Mouse (Mus musculus) Patski (cell line): ENCODE measurements at regions not wholly inside any gene's neighbourhood (a gene's known extent, or its start where the extent isn't known, plus 50 kb on each side); places are given as distances from the start of the nearest gene placed in this dataset.

Experiments used
- ATAC-seq: fragments of 100-300 bp; one replicate; pipeline ENCODE4 v1.8.0; 2021
- CTCF ChIA-PET: fragments of 350-600 bp; sonication (Branson Sonifier 250); formaldehyde crosslinking; loops from one replicate; lab custom pipeline; 2022; ENCODE audit warnings: inconsistent platforms; lab: Charles Lee
- POLR2A ChIA-PET: fragments of 350-600 bp; sonication (Branson Sonifier 250); formaldehyde crosslinking; loops from one replicate; lab custom pipeline; 2022; ENCODE audit warnings: antibody characterized with exemption, inconsistent platforms; lab: Charles Lee
- DNase-seq: peaks from one replicate; pipeline ENCODE4 v3.0.0-alpha.2; 2011; ENCODE audit warnings: low read depth, low spot score
- H3K27me3 ChIP-seq: fragments of 371-371 bp; one replicate; pipeline ENCODE4 v1.5.1; 2021
- CTCF ChIP-seq: fragments of 100-300 bp; IDR thresholded peaks from one replicate; pipeline ENCODE4 v1.5.1; 2021
- in situ Hi-C: fragments of 300-500 bp; cut with MboI; formaldehyde crosslinking; loops from 3 replicates; pipeline ENCODE4 v1.11.1; 2018; ENCODE audit warnings: low pct_unique_long_range_greater_than_20kb, mixed read lengths

- TF ChIP-seq CTCF, result no peak
- CTCF ChIA-PET, result no interaction called here
- H3K27me3 ChIP-seq, result peaks cover 14% of the 10 kb centered on the region
- in situ Hi-C loops, result no loop called here
- POLR2A ChIA-PET, result no interaction called here
- DNase-seq, result no peak
- ATAC-seq, result no peak
Observed at GRCm38 (mm10) chr19:15827120-15827989, 119.8 kb downstream of the Psat1 start.

GRCm38 (mm10) chr19:15823688-15824371 is 123.3 kb downstream of the Psat1 start:
- POLR2A ChIA-PET, result no interaction called here
- no peak for DNase-seq
- ATAC-seq, result no peak
- in situ Hi-C loops, result no loop called here
- TF ChIP-seq CTCF, result no peak
- peaks cover 35% of the 10 kb centered on the region for H3K27me3 ChIP-seq
- CTCF ChIA-PET, result interaction anchor here (0.9 kb wide), 1 partner anchor 21 kb away, joined by 4 read pairs; no protein-coding TSS in a partner anchor

DNA sequence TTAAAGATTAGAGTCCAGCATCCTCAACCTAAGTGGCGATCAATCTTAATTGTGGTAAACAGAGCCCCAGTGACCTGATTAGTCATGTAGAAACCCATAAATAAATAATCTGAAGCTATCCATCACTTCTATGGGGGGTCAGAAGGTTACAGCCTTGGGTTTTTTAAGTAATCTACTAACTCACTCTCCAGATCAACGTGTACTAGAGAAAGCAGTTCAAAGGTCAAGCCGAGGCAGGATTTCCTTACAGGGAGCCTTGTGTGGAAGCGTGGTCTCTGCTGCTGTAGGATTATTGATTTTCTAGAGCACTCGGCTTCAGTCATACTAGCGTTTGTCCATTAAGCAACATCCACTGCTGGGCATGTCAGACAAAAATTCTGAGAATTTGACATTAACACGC is 127.1 kb downstream of the Psat1 start:
- in situ Hi-C loops, result no loop called here
- no peak for TF ChIP-seq CTCF
- H3K27me3 ChIP-seq, result peaks cover 46% of the 10 kb centered on the region
- ChIA-PET POLR2A (no interaction called here), CTCF (no interaction called here)
- ATAC-seq, result no peak
- no peak for DNase-seq

- CTCF ChIA-PET, result no interaction called here
- in situ Hi-C loops, result no loop called here
- DNase-seq (no peak), ATAC-seq (no peak)
- H3K27me3 ChIP-seq, result peaks cover 39% of the 10 kb centered on the region
- no peak for TF ChIP-seq CTCF
- POLR2A ChIA-PET, result no interaction called here
Observed at GRCm38 (mm10) chr19:15815166-15815565, 132.0 kb downstream of the Psat1 start.

GRCm38 (mm10) chr19:15809008-15809407 is 138.1 kb downstream of the Psat1 start:
- CTCF ChIA-PET, result no interaction called here
- no peak for TF ChIP-seq CTCF
- in situ Hi-C loops, result no loop called here
- no peak for DNase-seq
- POLR2A ChIA-PET, result no interaction called here
- H3K27me3 ChIP-seq, result peaks cover 40% of the 10 kb centered on the region
- ATAC-seq, result no peak

DNA sequence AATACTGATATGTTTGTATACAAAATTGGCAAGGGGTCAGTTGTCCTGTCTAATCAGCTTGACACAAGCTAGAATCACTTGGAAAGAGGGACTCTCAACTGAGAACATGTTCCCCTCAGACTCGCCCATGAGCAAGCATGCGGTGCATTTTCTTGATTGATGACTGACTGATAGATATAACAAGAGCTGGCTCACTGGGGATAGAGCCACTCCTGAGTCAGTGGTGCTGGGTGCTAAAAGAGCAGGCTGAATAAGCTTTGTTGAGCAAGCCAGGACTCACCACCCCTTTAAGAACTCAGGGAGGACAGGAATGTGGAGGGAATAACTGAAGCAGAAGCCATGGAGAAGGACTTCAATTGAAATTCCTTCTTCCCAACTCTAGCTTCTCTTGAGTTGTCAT is 139.5 kb downstream of the Psat1 start:
- H3K27me3 ChIP-seq, result peaks cover 42% of the 10 kb centered on the region
- TF ChIP-seq CTCF, result no peak
- CTCF ChIA-PET, result no interaction called here
- ATAC-seq (no peak), DNase-seq (no peak)
- POLR2A ChIA-PET, result no interaction called here
- in situ Hi-C loops, result no loop called here

GRCm38 (mm10) chr19:15803131-15803889 is 143.8 kb downstream of the Psat1 start:
- peaks cover 65% of the 10 kb centered on the region for H3K27me3 ChIP-seq
- TF ChIP-seq CTCF, result no peak
- DNase-seq (no peak), ATAC-seq (no peak)
- in situ Hi-C loops, result no loop called here
- ChIA-PET POLR2A (no interaction called here), CTCF (interaction anchor here (1.7 kb wide), 2 partner anchors 14 to 21 kb away, joined by 4 read pairs; no protein-coding TSS in a partner anchor)

GRCm38 (mm10) chr19:15802641-15803040 is 144.5 kb downstream of the Psat1 start:
- ChIA-PET POLR2A (no interaction called here), CTCF (interaction anchor here (0.9 to 1.9 kb wide), 7 partner anchors 15 to 459 kb away, joined by 3 to 9 read pairs (median 4); no protein-coding TSS in a partner anchor)
- DNase-seq (no peak), ATAC-seq (no peak)
- H3K27me3 ChIP-seq, result peaks cover 72% of the 10 kb centered on the region
- TF ChIP-seq CTCF, result no peak
- in situ Hi-C loops, result no loop called here

DNA sequence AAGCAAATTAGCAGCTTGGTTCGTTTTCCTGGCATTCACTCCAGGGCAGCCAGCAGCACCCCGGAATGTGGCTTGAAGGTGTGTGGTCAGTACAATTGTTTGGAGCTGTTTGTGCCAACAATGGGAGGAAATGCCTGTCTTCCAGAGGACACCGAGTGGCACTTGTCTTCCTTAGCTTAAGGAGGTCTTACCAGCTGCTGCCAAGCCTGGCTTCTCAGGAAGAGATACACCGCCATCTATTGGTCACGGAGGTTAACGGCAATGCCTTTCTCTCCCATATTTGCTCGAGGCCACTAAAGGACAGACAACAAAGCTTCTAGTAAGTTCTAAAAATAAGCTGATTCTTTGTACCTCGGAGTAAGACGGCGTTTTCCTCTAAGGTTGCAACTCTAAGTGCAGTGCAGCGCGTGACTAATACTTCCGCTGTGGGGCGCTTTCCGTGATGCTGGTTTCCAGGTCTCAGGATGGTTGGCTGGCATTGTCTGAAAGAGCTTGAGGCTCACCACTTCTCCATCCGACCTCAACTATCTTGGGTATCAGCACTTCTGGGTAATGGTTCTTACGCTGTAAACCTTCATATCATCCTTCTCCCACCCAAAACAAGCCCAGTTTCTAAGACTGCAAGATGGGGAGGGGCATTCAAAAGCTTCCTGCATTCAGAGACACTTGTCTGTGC is 145.2 kb downstream of the Psat1 start:
- TF ChIP-seq CTCF, result peak; percentile 95
- ChIA-PET CTCF (interaction anchor here (0.6 to 1.9 kb wide), 17 partner anchors 9 to 458 kb away, joined by 3 to 13 read pairs (median 3); no protein-coding TSS in a partner anchor), POLR2A (no interaction called here)
- DNase-seq (no peak), ATAC-seq (peak; percentile 90)
- H3K27me3 ChIP-seq, result peaks cover 71% of the 10 kb centered on the region
- in situ Hi-C loops, result no loop called here
